Mouse (Mus musculus) forebrain, embryonic 15.5 days (tissue): Measurements from ENCODE around the gene Ccdc85c. TPM values are rescaled to one million over a fixed set of nuclear protein-coding genes. Genes with fewer than 3 reads are reported as not detected.

ENCODE experiments used
- ATAC-seq: fragments of 200-750 bp; cut with Nextera tagmentation; replicated peaks from 2 replicates; pipeline ENCODE4 v1.8.0; 2017; ENCODE audit warnings: mild to moderate bottlenecking, moderate TSS enrichment, moderate library complexity
- H3K27ac ChIP-seq: fragments of 300-500 bp; sonication (generic); replicated peaks from 2 replicates; pipeline ENCODE4 v1.5.1; 2015; ENCODE audit warnings: mild to moderate bottlenecking, inconsistent platforms
- H3K27me3 ChIP-seq: fragments of 300-500 bp; sonication (generic); 2 replicates; pipeline ENCODE4 v1.6.1; 2015; ENCODE audit warnings: inconsistent platforms
- H3K36me3 ChIP-seq: fragments of 300-500 bp; sonication (generic); 2 replicates; pipeline ENCODE4 v1.6.1; 2015; ENCODE audit warnings: mild to moderate bottlenecking, inconsistent platforms
- H3K4me1 ChIP-seq: fragments of 300-500 bp; sonication (generic); 2 replicates; pipeline ENCODE4 v1.6.1; 2015; ENCODE audit warnings: inconsistent platforms
- H3K4me2 ChIP-seq: fragments of 300-500 bp; sonication (generic); replicated peaks from 2 replicates; pipeline ENCODE4 v1.6.1; 2015; ENCODE audit warnings: mild to moderate bottlenecking, inconsistent platforms
- H3K4me3 ChIP-seq: fragments of 300-500 bp; sonication (generic); 2 replicates; pipeline ENCODE4 v1.5.1; 2015; ENCODE audit warnings: mild to moderate bottlenecking, inconsistent platforms
- H3K9ac ChIP-seq: fragments of 300-500 bp; sonication (generic); replicated peaks from 2 replicates; pipeline ENCODE4 v1.6.1; 2015; ENCODE audit warnings: mild to moderate bottlenecking, inconsistent platforms
- H3K9me3 ChIP-seq: fragments of 300-500 bp; sonication (generic); 2 replicates; pipeline ENCODE4 v1.6.1; 2016; ENCODE audit warnings: inconsistent platforms
- WGBS: fragments of 180-500 bp; shearing (Covaris S2); methylation state at CpG from one replicate; pipeline ENCODE4 v1.1.7; 2015; ENCODE audit warnings: mixed read lengths; 5-methylcytosine and 5-hydroxymethylcytosine counted together
- polyA plus RNA-seq: library from polyadenylated mRNA; unstranded; fragments of >200 nt; fragmentation: Nextera tagmentation; extraction: Ambion mirVana; gene quantifications from 2 replicates; pipeline ENCODE4 v1.2.1, GENCODE M21; 2015

The Ccdc85c gene
- polyA plus RNA-seq, 1 experiment from 2014 or later: 14.3 TPM

- Histone ChIP-seq H3K4me1 (peaks cover 5% of the 10 kb centered on the region), H3K27ac (no peak overlapping the region), H3K4me3 (no peak overlapping the region), H3K9ac (no peak overlapping the region), H3K4me2 (no peak overlapping the region), H3K27me3 (no peaks in the 10 kb centered on the region), H3K9me3 (no peaks in the 10 kb centered on the region), H3K36me3 (peaks cover 57% of the 10 kb centered on the region)
- ATAC-seq: no peak
- WGBS: 89% methylated on average over 8 of the region's 8 CpGs
Measured at GRCm38 (mm10) chr12:108203895-108204294, 71.3 kb downstream of the Ccdc85c start.

- Histone ChIP-seq H3K4me2 (no peak overlapping the region), H3K27me3 (no peaks in the 10 kb centered on the region), H3K9me3 (no peaks in the 10 kb centered on the region), H3K9ac (no peak overlapping the region), H3K27ac (no peak overlapping the region), H3K36me3 (peaks cover 89% of the 10 kb centered on the region), H3K4me1 (no peaks in the 10 kb centered on the region), H3K4me3 (no peak overlapping the region)
- no peak for ATAC-seq
- WGBS: 85% methylated on average over 1 of the region's 1 CpGs
Measured at GRCm38 (mm10) chr12:108200094-108200493, 75.1 kb downstream of the Ccdc85c start.

- Histone ChIP-seq H3K4me3 (no peak overlapping the region), H3K27ac (no peak overlapping the region), H3K9me3 (no peaks in the 10 kb centered on the region), H3K36me3 (peaks cover 95% of the 10 kb centered on the region), H3K4me2 (no peak overlapping the region), H3K4me1 (no peaks in the 10 kb centered on the region), H3K9ac (no peak overlapping the region), H3K27me3 (no peaks in the 10 kb centered on the region)
- ATAC-seq: no peak
- WGBS: 75% methylated on average over 4 of the region's 4 CpGs
Measured at GRCm38 (mm10) chr12:108198447-108198846, 76.8 kb downstream of the Ccdc85c start.

GRCm38 (mm10) chr12:108195761-108196160 lies 79.5 kb downstream of the Ccdc85c start:
- Histone ChIP-seq H3K4me3 (no peak overlapping the region), H3K9ac (no peak overlapping the region), H3K9me3 (no peaks in the 10 kb centered on the region), H3K36me3 (peaks cover 96% of the 10 kb centered on the region), H3K4me1 (no peaks in the 10 kb centered on the region), H3K27ac (no peak overlapping the region), H3K27me3 (no peaks in the 10 kb centered on the region), H3K4me2 (no peak overlapping the region)
- no peak for ATAC-seq
- WGBS: 96% methylated on average over 11 of the region's 11 CpGs

- Histone ChIP-seq H3K9ac (no peak overlapping the region), H3K9me3 (no peaks in the 10 kb centered on the region), H3K4me2 (no peak overlapping the region), H3K27me3 (no peaks in the 10 kb centered on the region), H3K36me3 (peaks cover 94% of the 10 kb centered on the region), H3K4me3 (no peak overlapping the region), H3K4me1 (no peaks in the 10 kb centered on the region), H3K27ac (no peak overlapping the region)
- WGBS: 92% methylated on average over 5 of the region's 5 CpGs
- no peak for ATAC-seq
Measured at GRCm38 (mm10) chr12:108193878-108194277, 81.3 kb downstream of the Ccdc85c start.

GRCm38 (mm10) chr12:108187541-108188091 lies 87.6 kb downstream of the Ccdc85c start:
- H3K27ac ChIP-seq: no peak overlapping the region
- no peak overlapping the region for H3K4me3 ChIP-seq
- no peak for ATAC-seq
- no peaks in the 10 kb centered on the region for H3K9me3 ChIP-seq
- 90% methylated on average over 6 of the region's 6 CpGs for whole genome bisulfite sequencing
- H3K27me3 ChIP-seq: no peaks in the 10 kb centered on the region
- peaks cover 69% of the 10 kb centered on the region for H3K36me3 ChIP-seq
- H3K4me2 ChIP-seq: no peak overlapping the region
- H3K4me1 ChIP-seq: peaks cover 7% of the 10 kb centered on the region
- no peak overlapping the region for H3K9ac ChIP-seq

- ATAC-seq: no peak
- WGBS: 95% methylated on average over 6 of the region's 6 CpGs
- Histone ChIP-seq H3K4me1 (peaks cover 41% of the 10 kb centered on the region), H3K4me3 (no peak overlapping the region), H3K9ac (no peak overlapping the region), H3K27ac (no peak overlapping the region), H3K27me3 (no peaks in the 10 kb centered on the region), H3K4me2 (no peak overlapping the region), H3K9me3 (no peaks in the 10 kb centered on the region), H3K36me3 (peaks cover 25% of the 10 kb centered on the region)
Measured at GRCm38 (mm10) chr12:108181716-108182115, 93.5 kb downstream of the Ccdc85c start.

- Histone ChIP-seq H3K4me1 (peaks cover 39% of the 10 kb centered on the region), H3K4me2 (peak within 1 kb of the TSS; percentile 91), H3K9ac (peak within 1 kb of the TSS; percentile 88), H3K27me3 (no peaks in the 10 kb centered on the region), H3K27ac (peak within 1 kb of the TSS; percentile 84), H3K36me3 (peaks cover 15% of the 10 kb centered on the region), H3K9me3 (no peaks in the 10 kb centered on the region), H3K4me3 (peak within 1 kb of the TSS; percentile 94)
- peak; percentile 98 for ATAC-seq
- WGBS: under 1% methylated on average over 82 of the region's 82 CpGs
Measured at GRCm38 (mm10) chr12:108179321-108180266, 95.6 kb downstream of the Ccdc85c start, which contains the start of gene Ccnk. Ccnk (plus strand) TSS chr12:108179579.

GRCm38 (mm10) chr12:108179246-108179320 lies 96.1 kb downstream of the Ccdc85c start, which contains the start of gene Setd3:
Setd3 (minus strand) TSS chr12:108179314.
- WGBS: 0% methylated on average over 9 of the region's 9 CpGs
- Histone ChIP-seq H3K4me1 (peaks cover 39% of the 10 kb centered on the region), H3K9me3 (no peaks in the 10 kb centered on the region), H3K9ac (peak within 1 kb of the TSS; percentile 88), H3K36me3 (peaks cover 15% of the 10 kb centered on the region), H3K4me3 (peak within 1 kb of the TSS; percentile 94), H3K4me2 (peak within 1 kb of the TSS; percentile 91), H3K27me3 (no peaks in the 10 kb centered on the region), H3K27ac (peak within 1 kb of the TSS; percentile 84)
- no peak for ATAC-seq

GRCm38 (mm10) chr12:108178331-108179245 lies 96.6 kb downstream of the Ccdc85c start:
- Histone ChIP-seq H3K9me3 (no peaks in the 10 kb centered on the region), H3K4me1 (peaks cover 39% of the 10 kb centered on the region), H3K4me2 (peak overlapping the region; percentile 81), H3K36me3 (peaks cover 11% of the 10 kb centered on the region), H3K27ac (peak overlapping the region; percentile 79), H3K4me3 (peak overlapping the region; percentile 94), H3K9ac (peak overlapping the region; percentile 88), H3K27me3 (no peaks in the 10 kb centered on the region)
- peak; percentile 70 for ATAC-seq
- under 1% methylated on average over 89 of the region's 103 CpGs for WGBS

- no peak for ATAC-seq
- Histone ChIP-seq H3K4me2 (no peak overlapping the region), H3K4me1 (peaks cover 42% of the 10 kb centered on the region), H3K9me3 (no peaks in the 10 kb centered on the region), H3K9ac (no peak overlapping the region), H3K27ac (no peak overlapping the region), H3K4me3 (no peak overlapping the region), H3K27me3 (no peaks in the 10 kb centered on the region), H3K36me3 (peaks cover 2% of the 10 kb centered on the region; the same call in 1 of the 2 replicates)
- 77% methylated on average over 3 of the region's 3 CpGs for WGBS
Measured at GRCm38 (mm10) chr12:108176366-108176765, 98.9 kb downstream of the Ccdc85c start.
